Mouse (Mus musculus): Measurements from ENCODE around the gene Hdgfl3. TPM values are rescaled to one million over a fixed set of nuclear protein-coding genes. Genes with fewer than 3 reads are reported as not detected.

The Hdgfl3 gene
- total and polyA plus RNA-seq, 2 experiments from 2014 or later, result 7.3 to 10.2 TPM

- WGBS, result 75% methylated on average over 11 of the region's 11 CpGs
- H3K36me3 ChIP-seq (replicated peaks; ENCODE audit: control insufficient read depth, insufficient read depth, low read length), result peaks cover 10% of the 10 kb centered on the region; the same call in 1 of the 2 replicates
- no peaks in the 10 kb centered on the region for H3K9me3 ChIP-seq (replicated peaks; ENCODE audit: control insufficient read depth, low read length)
- H3K4me1 ChIP-seq (ENCODE audit: control insufficient read depth, insufficient read depth), result no peaks in the 10 kb centered on the region
- TF ChIP-seq EP300 (IDR thresholded peaks at IDR 0.05; ENCODE audit: low read depth), result no peak
- TF ChIP-seq CTCF (IDR thresholded peaks at IDR 0.05; ENCODE audit: low read depth), result no peak
- no peak for ATAC-seq (ENCODE audit: insufficient read depth, low read depth)
- H3K27ac ChIP-seq (ENCODE audit: low read depth), result no peak overlapping the region
- H3K4me3 ChIP-seq (ENCODE audit: low read depth, low read length), result no peak overlapping the region
- no peak overlapping the region for H3K4me2 ChIP-seq (ENCODE audit: low read depth, low read length)
- no peak overlapping the region for H3K9ac ChIP-seq (replicated peaks; ENCODE audit: low read depth, low read length)
- no peaks in the 10 kb centered on the region for H3K27me3 ChIP-seq (ENCODE audit: control insufficient read depth, insufficient read depth, low read length)
- DNase-seq (ENCODE audit: low spot score), result no peak
Measured at GRCm38 (mm10) chr7:81899361-81899760, 34.9 kb downstream of the Hdgfl3 start.

- H3K36me3 ChIP-seq (replicated peaks; ENCODE audit: control insufficient read depth, insufficient read depth, low read length), result peaks cover 22% of the 10 kb centered on the region
- H3K9ac ChIP-seq (replicated peaks; ENCODE audit: low read depth, low read length), result no peak overlapping the region
- H3K4me1 ChIP-seq (ENCODE audit: control insufficient read depth, insufficient read depth), result no peaks in the 10 kb centered on the region
- H3K4me2 ChIP-seq (ENCODE audit: low read depth, low read length), result no peak overlapping the region
- no peak overlapping the region for H3K4me3 ChIP-seq (ENCODE audit: low read depth, low read length)
- no peaks in the 10 kb centered on the region for H3K27me3 ChIP-seq (ENCODE audit: control insufficient read depth, insufficient read depth, low read length)
- no peak overlapping the region for H3K27ac ChIP-seq (ENCODE audit: low read depth)
- TF ChIP-seq CTCF (IDR thresholded peaks at IDR 0.05; ENCODE audit: low read depth) (no peak), EP300 (IDR thresholded peaks at IDR 0.05; ENCODE audit: low read depth) (no peak)
- DNase-seq (ENCODE audit: low spot score) (no peak), ATAC-seq (ENCODE audit: insufficient read depth, low read depth) (no peak)
- 75% methylated on average over 4 of the region's 4 CpGs for WGBS
- no peaks in the 10 kb centered on the region for H3K9me3 ChIP-seq (replicated peaks; ENCODE audit: control insufficient read depth, low read length)
Measured at GRCm38 (mm10) chr7:81885128-81885527, 49.1 kb downstream of the Hdgfl3 start.

GRCm38 (mm10) chr7:81881600-81881999 lies 52.7 kb downstream of the Hdgfl3 start:
- no peaks in the 10 kb centered on the region for H3K9me3 ChIP-seq (replicated peaks; ENCODE audit: control insufficient read depth, low read length)
- no peak for ATAC-seq (ENCODE audit: insufficient read depth, low read depth)
- no peak overlapping the region for H3K9ac ChIP-seq (replicated peaks; ENCODE audit: low read depth, low read length)
- no peaks in the 10 kb centered on the region for H3K4me1 ChIP-seq (ENCODE audit: control insufficient read depth, insufficient read depth)
- no peak overlapping the region for H3K27ac ChIP-seq (ENCODE audit: low read depth)
- DNase-seq (ENCODE audit: low spot score), result no peak
- no peak overlapping the region for H3K4me3 ChIP-seq (ENCODE audit: low read depth, low read length)
- peaks cover 33% of the 10 kb centered on the region for H3K36me3 ChIP-seq (replicated peaks; ENCODE audit: control insufficient read depth, insufficient read depth, low read length)
- 45% methylated on average over 3 of the region's 3 CpGs for WGBS
- H3K4me2 ChIP-seq (ENCODE audit: low read depth, low read length), result no peak overlapping the region
- TF ChIP-seq EP300 (IDR thresholded peaks at IDR 0.05; ENCODE audit: low read depth), result no peak
- no peak for TF ChIP-seq CTCF (IDR thresholded peaks at IDR 0.05; ENCODE audit: low read depth)
- H3K27me3 ChIP-seq (ENCODE audit: control insufficient read depth, insufficient read depth, low read length), result no peaks in the 10 kb centered on the region

GRCm38 (mm10) chr7:81880797-81881196 lies 53.5 kb downstream of the Hdgfl3 start:
- Histone ChIP-seq H3K4me3 (ENCODE audit: low read depth, low read length) (no peak overlapping the region), H3K36me3 (replicated peaks; ENCODE audit: control insufficient read depth, insufficient read depth, low read length) (peaks cover 28% of the 10 kb centered on the region), H3K4me2 (ENCODE audit: low read depth, low read length) (no peak overlapping the region), H3K4me1 (ENCODE audit: control insufficient read depth, insufficient read depth) (no peaks in the 10 kb centered on the region), H3K9me3 (replicated peaks; ENCODE audit: control insufficient read depth, low read length) (no peaks in the 10 kb centered on the region), H3K27me3 (ENCODE audit: control insufficient read depth, insufficient read depth, low read length) (no peaks in the 10 kb centered on the region), H3K27ac (ENCODE audit: low read depth) (no peak overlapping the region), H3K9ac (replicated peaks; ENCODE audit: low read depth, low read length) (no peak overlapping the region)
- no peak for DNase-seq (ENCODE audit: low spot score)
- TF ChIP-seq EP300 (IDR thresholded peaks at IDR 0.05; ENCODE audit: low read depth) (no peak), CTCF (IDR thresholded peaks at IDR 0.05; ENCODE audit: low read depth) (no peak)
- 90% methylated on average over 4 of the region's 4 CpGs for WGBS
- ATAC-seq (ENCODE audit: insufficient read depth, low read depth), result no peak

GRCm38 (mm10) chr7:81880286-81880685 lies 54.0 kb downstream of the Hdgfl3 start:
- no peak for ATAC-seq (ENCODE audit: insufficient read depth, low read depth)
- WGBS, result 88% methylated on average over 5 of the region's 5 CpGs
- H3K4me1 ChIP-seq (ENCODE audit: control insufficient read depth, insufficient read depth), result no peaks in the 10 kb centered on the region

GRCm38 (mm10) chr7:81875372-81875771 lies 58.9 kb downstream of the Hdgfl3 start:
- TF ChIP-seq CTCF (IDR thresholded peaks at IDR 0.05; ENCODE audit: low read depth) (no peak), EP300 (IDR thresholded peaks at IDR 0.05; ENCODE audit: low read depth) (no peak)
- no peaks in the 10 kb centered on the region for H3K27me3 ChIP-seq (ENCODE audit: control insufficient read depth, insufficient read depth, low read length)
- ATAC-seq (ENCODE audit: insufficient read depth, low read depth), result no peak
- DNase-seq (ENCODE audit: low spot score), result no peak
- WGBS, result 41% methylated on average over 9 of the region's 9 CpGs
- H3K4me2 ChIP-seq (ENCODE audit: low read depth, low read length), result no peak overlapping the region
- no peak overlapping the region for H3K9ac ChIP-seq (replicated peaks; ENCODE audit: low read depth, low read length)
- H3K36me3 ChIP-seq (replicated peaks; ENCODE audit: control insufficient read depth, insufficient read depth, low read length), result peaks cover 36% of the 10 kb centered on the region
- H3K9me3 ChIP-seq (replicated peaks; ENCODE audit: control insufficient read depth, low read length), result no peaks in the 10 kb centered on the region
- no peak overlapping the region for H3K27ac ChIP-seq (ENCODE audit: low read depth)
- peaks cover 3% of the 10 kb centered on the region; the same call in 1 of the 2 replicates for H3K4me1 ChIP-seq (ENCODE audit: control insufficient read depth, insufficient read depth)
- H3K4me3 ChIP-seq (ENCODE audit: low read depth, low read length), result no peak overlapping the region

More at GRCm38 (mm10) chr7:81880286-81880685, 54.0 kb downstream of the Hdgfl3 start:
- H3K9me3 ChIP-seq (replicated peaks; ENCODE audit: control insufficient read depth, low read length), result no peaks in the 10 kb centered on the region
- no peak for TF ChIP-seq CTCF (IDR thresholded peaks at IDR 0.05; ENCODE audit: low read depth)
- TF ChIP-seq EP300 (IDR thresholded peaks at IDR 0.05; ENCODE audit: low read depth), result no peak
- H3K27me3 ChIP-seq (ENCODE audit: control insufficient read depth, insufficient read depth, low read length), result no peaks in the 10 kb centered on the region
- H3K4me3 ChIP-seq (ENCODE audit: low read depth, low read length), result no peak overlapping the region
- no peak overlapping the region for H3K27ac ChIP-seq (ENCODE audit: low read depth)
- H3K36me3 ChIP-seq (replicated peaks; ENCODE audit: control insufficient read depth, insufficient read depth, low read length), result peaks cover 24% of the 10 kb centered on the region
- no peak overlapping the region for H3K4me2 ChIP-seq (ENCODE audit: low read depth, low read length)
- H3K9ac ChIP-seq (replicated peaks; ENCODE audit: low read depth, low read length), result no peak overlapping the region
- no peak for DNase-seq (ENCODE audit: low spot score)

Measured in heart, postnatal 0 days (tissue).